Mouse (Mus musculus) limb, embryonic 10.5 days (tissue): ENCODE measurements around the gene Cyp4f39. TPM values are rescaled to one million over a fixed set of nuclear protein-coding genes. Genes with fewer than 3 reads are reported as not detected.

Source experiments
- DNase-seq: peaks from one replicate; pipeline ENCODE4 v3.0.0-alpha.2; 2017; ENCODE audit warnings: low spot score
- H3K27ac ChIP-seq: fragments of 300-500 bp; sonication (generic); 2 replicates; pipeline ENCODE4 v1.5.1; 2016; ENCODE audit warnings: mild to moderate bottlenecking
- H3K27me3 ChIP-seq: fragments of 300-500 bp; sonication (generic); 2 replicates; pipeline ENCODE4 v1.6.1; 2016; ENCODE audit warnings: low read depth, mild to moderate bottlenecking; ENCODE audit not compliant: poor library complexity, severe bottlenecking
- H3K36me3 ChIP-seq: fragments of 300-500 bp; sonication (generic); 2 replicates; pipeline ENCODE4 v1.6.1; 2016; ENCODE audit warnings: mild to moderate bottlenecking, moderate library complexity
- H3K4me1 ChIP-seq: fragments of 300-500 bp; sonication (generic); 2 replicates; pipeline ENCODE4 v1.6.1; 2016
- H3K4me3 ChIP-seq: fragments of 300-500 bp; sonication (generic); 2 replicates; pipeline ENCODE4 v1.5.1; 2016; ENCODE audit warnings: mild to moderate bottlenecking, moderate library complexity
- H3K9me3 ChIP-seq: fragments of 300-500 bp; sonication (generic); replicated peaks from 2 replicates; pipeline ENCODE4 v1.6.1; 2016; ENCODE audit warnings: mild to moderate bottlenecking
- WGBS: fragments of 180-500 bp; shearing (Covaris S2); methylation state at CpG from one replicate; pipeline ENCODE4 v1.1.7; 2016; 5-methylcytosine and 5-hydroxymethylcytosine counted together
- polyA plus RNA-seq: library from polyadenylated mRNA; unstranded; fragments of >200 nt; fragmentation: Nextera tagmentation; extraction: Ambion mirVana; gene quantifications from 2 replicates; pipeline ENCODE4 v1.2.1, GENCODE M21; 2016

The Cyp4f39 gene
- not detected in 2 replicates for polyA plus RNA-seq

DNA sequence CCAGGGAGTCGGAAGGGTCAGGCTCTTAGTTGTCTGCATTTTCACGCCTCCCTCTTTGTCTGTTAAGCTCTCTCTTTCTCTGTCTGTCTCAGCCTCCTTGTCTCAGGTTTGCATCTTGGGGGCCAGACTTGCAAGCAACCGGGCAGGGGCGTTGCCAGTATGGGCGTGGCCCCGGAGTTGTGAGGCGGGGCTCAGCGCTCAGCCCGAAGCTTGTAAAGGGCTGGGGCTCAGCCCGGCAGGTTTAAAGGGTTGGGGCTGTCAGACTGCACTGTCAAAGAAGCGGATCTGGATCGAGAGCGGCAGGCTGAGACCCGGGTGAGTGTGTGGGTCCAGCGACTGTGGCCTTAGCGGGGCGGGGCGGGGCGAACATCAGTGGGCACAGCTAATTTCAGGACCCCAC, at the start of gene Cyp4f39:
Cyp4f39 (plus strand) TSS at position 242 of the 400 bp plus-strand sequence.
- Histone ChIP-seq H3K27ac (no peak within 1 kb of the TSS), H3K9me3 (no peaks in the 10 kb centered on the region), H3K36me3 (no peaks in the 10 kb centered on the region), H3K27me3 (peaks cover 26% of the 10 kb centered on the region), H3K4me3 (peak within 1 kb of the TSS; percentile 46), H3K4me1 (peaks cover 7% of the 10 kb centered on the region)
- WGBS, result 2% methylated on average over 19 of the region's 19 CpGs
- DNase-seq, result peak; percentile 57

GRCm38 (mm10) chr17:32402779-32403157, 49.8 kb upstream of the Cyp4f39 start:
- no peak for DNase-seq
- no peaks in the 10 kb centered on the region for H3K4me1 ChIP-seq
- no peak overlapping the region; the same call in 1 of the 2 replicates for H3K27ac ChIP-seq
- H3K27me3 ChIP-seq, result peaks cover 30% of the 10 kb centered on the region
- no peak overlapping the region for H3K4me3 ChIP-seq
- no peaks in the 10 kb centered on the region for H3K36me3 ChIP-seq
- 77% methylated on average over 11 of the region's 11 CpGs for WGBS
- no peaks in the 10 kb centered on the region for H3K9me3 ChIP-seq

- H3K9me3 ChIP-seq, result no peaks in the 10 kb centered on the region
- 69% methylated on average over 8 of the region's 8 CpGs for WGBS
- H3K27ac ChIP-seq, result no peak within 1 kb of the TSS; the same call in 1 of the 2 replicates
- no peaks in the 10 kb centered on the region for H3K4me1 ChIP-seq
- no peak for DNase-seq
- no peak within 1 kb of the TSS for H3K4me3 ChIP-seq
- H3K27me3 ChIP-seq, result peaks cover 24% of the 10 kb centered on the region
- no peaks in the 10 kb centered on the region for H3K36me3 ChIP-seq
These were observed 49.1 kb upstream of the Cyp4f39 start, which contains the start of gene Rasal3 for GRCm38 (mm10) chr17:32403417-32403816. Gene Rasal3 (minus strand): TSS chr17:32403583.

DNA sequence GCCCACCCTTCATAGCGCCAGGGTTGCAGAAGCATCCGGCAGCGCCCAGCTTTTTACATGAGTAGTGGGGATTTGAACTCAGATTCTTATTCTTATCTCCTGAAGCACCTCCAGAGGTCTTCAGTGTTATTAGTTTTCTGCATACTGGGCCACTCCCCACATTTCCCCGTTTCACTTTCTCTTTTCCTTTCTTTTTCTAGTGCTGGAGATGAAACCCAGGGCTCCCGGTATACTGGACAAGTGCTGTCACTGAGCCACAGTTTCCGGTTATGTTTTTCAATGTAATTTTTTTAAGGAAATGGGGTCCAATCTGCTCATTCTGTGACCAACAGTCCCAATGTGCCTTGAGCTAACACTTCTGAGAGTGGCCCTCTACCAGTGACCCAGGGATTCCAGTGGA, 40.6 kb upstream of the Cyp4f39 start:
- DNase-seq, result no peak
- 92% methylated on average over 6 of the region's 6 CpGs for WGBS
- H3K4me3 ChIP-seq, result no peak overlapping the region
- H3K27me3 ChIP-seq, result peaks cover 29% of the 10 kb centered on the region
- H3K27ac ChIP-seq, result no peak overlapping the region
- H3K36me3 ChIP-seq, result no peaks in the 10 kb centered on the region
- H3K9me3 ChIP-seq, result no peaks in the 10 kb centered on the region
- no peaks in the 10 kb centered on the region for H3K4me1 ChIP-seq

GRCm38 (mm10) chr17:32415417-32416020, 37.0 kb upstream of the Cyp4f39 start:
- DNase-seq, result no peak
- peaks cover 50% of the 10 kb centered on the region for H3K27me3 ChIP-seq
- peak overlapping the region; percentile 21; the same call in 1 of the 2 replicates for H3K4me3 ChIP-seq
- H3K27ac ChIP-seq, result no peak overlapping the region
- no peaks in the 10 kb centered on the region for H3K9me3 ChIP-seq
- no peaks in the 10 kb centered on the region for H3K4me1 ChIP-seq
- no peaks in the 10 kb centered on the region for H3K36me3 ChIP-seq
- 37% methylated on average over 24 of the region's 24 CpGs for WGBS

DNA sequence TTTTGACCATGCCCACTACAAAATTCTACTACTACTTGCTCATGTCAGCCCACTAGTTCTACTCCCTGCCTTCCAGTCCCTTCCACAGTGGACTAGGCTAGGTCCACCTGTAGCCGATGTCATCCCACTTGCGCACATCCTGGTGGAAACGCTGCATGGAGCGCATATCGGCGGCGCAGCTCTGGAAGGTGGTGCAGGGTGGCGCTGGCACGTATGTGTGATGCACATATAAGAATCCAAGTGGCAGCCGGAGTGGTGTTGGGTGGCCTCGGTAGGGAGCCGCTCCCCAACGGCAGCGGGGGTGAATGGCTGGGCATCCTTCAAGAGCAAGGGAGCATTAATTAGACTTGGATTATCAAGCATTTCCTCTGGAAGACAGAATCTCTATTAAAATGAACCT, 35.8 kb upstream of the Cyp4f39 start:
- DNase-seq, result no peak
- Histone ChIP-seq H3K4me3 (no peak overlapping the region), H3K27me3 (peaks cover 50% of the 10 kb centered on the region), H3K9me3 (no peaks in the 10 kb centered on the region), H3K27ac (no peak overlapping the region), H3K36me3 (no peaks in the 10 kb centered on the region), H3K4me1 (no peaks in the 10 kb centered on the region)
- 92% methylated on average over 14 of the region's 14 CpGs for WGBS

GRCm38 (mm10) chr17:32419989-32420388, 32.5 kb upstream of the Cyp4f39 start:
- Histone ChIP-seq H3K9me3 (no peaks in the 10 kb centered on the region), H3K36me3 (no peaks in the 10 kb centered on the region), H3K4me3 (no peak overlapping the region), H3K27ac (no peak overlapping the region), H3K4me1 (no peaks in the 10 kb centered on the region), H3K27me3 (peaks cover 40% of the 10 kb centered on the region)
- 82% methylated on average over 2 of the region's 2 CpGs for WGBS
- no peak for DNase-seq

DNA sequence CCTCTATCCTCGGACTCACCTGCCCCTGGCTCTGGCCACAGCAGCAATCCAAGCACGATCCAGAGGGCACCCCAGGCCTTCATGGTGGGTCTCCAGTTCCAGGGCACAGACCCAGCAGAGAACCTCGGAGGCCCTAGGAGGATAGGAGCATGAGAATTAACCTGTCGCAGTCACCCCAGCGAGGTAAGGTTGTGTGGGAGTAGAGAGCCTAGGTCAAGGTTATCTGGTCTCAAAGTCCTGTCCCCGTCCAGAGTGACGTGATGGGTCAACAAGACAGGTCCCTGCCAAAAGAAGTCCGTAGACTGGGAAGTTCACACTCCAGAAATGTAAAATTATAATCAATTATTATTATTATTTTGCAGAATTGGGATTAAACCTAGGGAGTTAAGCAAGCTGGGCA, 31.7 kb upstream of the Cyp4f39 start:
- Histone ChIP-seq H3K4me1 (no peaks in the 10 kb centered on the region), H3K27ac (no peak overlapping the region), H3K4me3 (no peak overlapping the region), H3K27me3 (peaks cover 32% of the 10 kb centered on the region), H3K9me3 (no peaks in the 10 kb centered on the region), H3K36me3 (no peaks in the 10 kb centered on the region)
- WGBS, result 88% methylated on average over 8 of the region's 8 CpGs
- DNase-seq, result no peak

GRCm38 (mm10) chr17:32424034-32424433, 28.5 kb upstream of the Cyp4f39 start, which contains the start of gene Pglyrp2:
Gene Pglyrp2 (minus strand): TSS chr17:32424167.
- Histone ChIP-seq H3K27me3 (0 out of 2 replicates have a peak, but pooled peaks cover 4% of the 10 kb centered on the region), H3K27ac (no peak within 1 kb of the TSS), H3K9me3 (no peaks in the 10 kb centered on the region), H3K4me1 (no peaks in the 10 kb centered on the region), H3K4me3 (no peak within 1 kb of the TSS), H3K36me3 (no peaks in the 10 kb centered on the region)
- 94% methylated on average over 2 of the region's 2 CpGs for WGBS
- no peak for DNase-seq

GRCm38 (mm10) chr17:32426610-32427009, 25.9 kb upstream of the Cyp4f39 start:
- Histone ChIP-seq H3K9me3 (no peaks in the 10 kb centered on the region), H3K27me3 (no peaks in the 10 kb centered on the region), H3K4me1 (no peaks in the 10 kb centered on the region), H3K27ac (no peak overlapping the region), H3K4me3 (no peak overlapping the region), H3K36me3 (no peaks in the 10 kb centered on the region)
- no peak for DNase-seq

DNA sequence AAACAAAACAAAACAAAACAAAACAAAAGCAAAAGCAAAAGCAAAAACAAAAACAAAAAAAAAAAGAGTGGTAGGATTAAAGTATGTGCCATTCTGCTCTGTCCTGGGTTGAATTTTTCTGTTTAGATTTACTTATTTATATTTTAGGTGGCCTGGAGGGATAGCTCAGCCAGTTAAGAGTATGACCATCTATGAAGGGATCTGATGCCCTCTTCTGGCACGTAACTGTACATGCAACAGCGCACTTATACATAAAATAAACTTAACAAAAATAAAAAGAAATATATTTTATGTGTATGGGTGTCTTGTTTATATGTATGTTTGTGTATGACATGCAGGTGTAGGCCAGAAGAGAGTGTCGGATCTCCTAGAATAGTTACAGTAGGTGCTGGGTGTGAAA, 20.6 kb upstream of the Cyp4f39 start:
- Histone ChIP-seq H3K9me3 (no peaks in the 10 kb centered on the region), H3K27ac (no peak overlapping the region), H3K27me3 (no peaks in the 10 kb centered on the region), H3K4me3 (no peak overlapping the region), H3K4me1 (no peaks in the 10 kb centered on the region), H3K36me3 (no peaks in the 10 kb centered on the region)
- 60% methylated on average over 3 of the region's 3 CpGs for WGBS
- DNase-seq, result no peak

DNA sequence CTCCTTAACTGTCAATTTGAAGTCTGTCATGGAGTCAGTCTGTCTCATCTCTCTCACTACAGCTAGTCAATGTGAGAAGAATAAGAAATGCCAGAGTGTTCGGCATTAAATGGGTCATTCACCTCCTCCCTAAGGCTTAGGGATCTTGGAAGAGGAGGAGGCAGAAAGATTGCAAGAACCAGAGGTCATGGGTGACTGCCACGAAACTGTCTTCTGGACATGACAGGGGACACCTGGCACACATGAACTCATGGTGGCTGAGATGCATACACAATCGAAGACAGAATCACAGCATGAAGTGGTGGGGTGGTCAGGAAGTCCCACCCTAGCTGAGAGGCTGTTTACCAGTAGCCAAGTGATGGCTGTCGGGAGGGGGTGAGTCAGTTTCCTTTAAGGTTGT, 18.2 kb upstream of the Cyp4f39 start:
- WGBS, result 74% methylated on average over 4 of the region's 4 CpGs
- H3K27me3 ChIP-seq, result no peaks in the 10 kb centered on the region
- H3K4me3 ChIP-seq, result no peak overlapping the region
- H3K9me3 ChIP-seq, result no peaks in the 10 kb centered on the region
- H3K4me1 ChIP-seq, result no peaks in the 10 kb centered on the region
- no peak overlapping the region for H3K27ac ChIP-seq
- DNase-seq, result no peak
- H3K36me3 ChIP-seq, result no peaks in the 10 kb centered on the region

DNA sequence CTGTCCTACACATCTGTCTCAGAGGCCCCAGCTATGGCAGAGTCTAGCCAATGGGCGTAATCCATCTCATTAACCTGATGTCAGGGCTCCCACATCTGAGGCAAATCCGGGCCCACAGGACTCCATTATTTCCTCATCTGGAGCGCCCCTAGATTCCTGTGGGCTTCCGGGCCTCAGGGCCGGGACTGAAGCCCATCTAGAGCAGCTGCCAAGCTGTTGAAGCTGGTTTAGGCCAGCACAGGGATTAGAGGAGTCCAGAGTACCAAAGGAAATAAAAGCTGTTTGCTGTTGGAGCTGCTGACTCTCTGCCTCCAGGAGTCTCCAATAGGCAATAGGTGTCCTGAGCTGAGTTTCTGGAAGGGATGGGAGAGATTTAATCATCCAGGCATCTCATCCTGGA, 17.4 kb upstream of the Cyp4f39 start:
- Histone ChIP-seq H3K4me3 (no peak overlapping the region), H3K9me3 (no peaks in the 10 kb centered on the region), H3K27me3 (no peaks in the 10 kb centered on the region), H3K4me1 (no peaks in the 10 kb centered on the region), H3K36me3 (no peaks in the 10 kb centered on the region), H3K27ac (no peak overlapping the region)
- no peak for DNase-seq
- 69% methylated on average over 5 of the region's 5 CpGs for WGBS

DNA sequence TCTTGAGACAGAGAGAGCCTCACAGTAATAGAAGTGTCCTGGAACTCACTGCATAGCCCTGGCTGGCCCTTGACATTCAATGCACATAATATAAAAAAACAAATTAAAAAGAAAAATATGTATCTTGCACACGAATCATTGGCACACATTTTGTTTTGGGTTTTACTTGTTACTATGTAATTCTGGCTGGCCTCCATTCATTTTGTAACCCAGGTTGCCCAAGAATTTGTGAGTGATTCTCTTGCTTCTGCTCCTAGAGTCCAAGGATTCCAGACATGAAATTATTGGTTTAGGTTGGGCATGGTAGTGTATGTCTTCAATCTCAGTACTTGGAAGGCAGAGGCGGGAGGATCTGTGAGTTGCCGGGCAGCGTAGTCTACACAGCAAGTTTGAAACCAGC, 15.4 kb upstream of the Cyp4f39 start:
- Histone ChIP-seq H3K27me3 (no peaks in the 10 kb centered on the region), H3K9me3 (no peaks in the 10 kb centered on the region), H3K4me1 (no peaks in the 10 kb centered on the region), H3K27ac (no peak overlapping the region), H3K36me3 (no peaks in the 10 kb centered on the region), H3K4me3 (no peak overlapping the region)
- DNase-seq, result no peak
- 96% methylated on average over 4 of the region's 4 CpGs for WGBS
